Mouse (Mus musculus) kidney, adult 8-10 months (tissue): ENCODE measurements around the gene Hpn.

Experiments used
- DNase-seq, 2 experiments: peaks; one replicate each; pipeline ENCODE4 v3.0.0; 2022

The Hpn gene

GRCm38 (mm10) chr7:31052636-31053434, 62.3 kb downstream of the Hpn start:
- DNase-seq, result no peak

DNA sequence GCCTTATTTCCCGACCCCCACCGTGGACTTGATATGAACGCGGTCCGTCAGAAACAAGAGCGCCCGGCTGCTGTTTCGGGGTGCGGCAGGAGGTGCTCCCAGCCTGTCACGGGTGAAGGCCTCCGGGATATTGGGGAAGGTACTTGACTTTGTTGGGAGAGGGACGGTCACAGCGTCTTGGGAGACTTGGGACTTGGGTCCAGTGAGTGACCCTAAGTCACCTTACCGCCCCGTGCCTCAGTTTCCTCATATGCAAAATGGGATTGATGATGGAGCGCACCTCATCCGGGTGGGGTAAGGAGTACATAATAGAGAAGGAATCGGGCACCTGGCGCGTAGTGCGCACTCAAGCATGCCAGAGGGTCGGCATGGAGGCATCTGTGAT, 62.8 kb downstream of the Hpn start:
- DNase-seq, result no peak

- no peak for DNase-seq
Observed at GRCm38 (mm10) chr7:31051321-31052021, 63.6 kb downstream of the Hpn start, which contains the start of gene Fxyd7. Gene Fxyd7, minus strand, starts transcription at chr7:31051467.

DNA sequence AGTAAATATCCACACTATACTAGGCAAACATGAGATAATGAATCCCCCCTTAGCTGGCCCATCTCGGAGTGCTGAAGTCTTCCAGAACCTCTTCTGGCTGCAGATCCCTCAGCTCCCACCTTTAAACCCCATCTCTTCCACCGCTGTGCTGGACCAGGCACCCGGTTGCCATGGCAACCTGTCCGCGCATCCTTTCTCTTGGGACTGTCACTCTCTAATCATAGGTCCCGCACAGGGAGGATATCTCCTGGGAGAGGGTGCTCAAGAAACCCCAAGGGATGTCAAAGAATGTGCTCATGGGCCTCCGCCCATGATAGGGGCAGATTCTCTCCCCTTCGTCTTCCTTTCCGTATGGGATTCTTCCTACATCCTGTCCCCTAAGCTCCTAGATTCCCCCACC, 64.2 kb downstream of the Hpn start:
- no peak for DNase-seq

GRCm38 (mm10) chr7:31050487-31050886, 64.6 kb downstream of the Hpn start:
- DNase-seq, result no peak

- no peak for DNase-seq
Observed at GRCm38 (mm10) chr7:31049846-31050281, 65.2 kb downstream of the Hpn start.

DNA sequence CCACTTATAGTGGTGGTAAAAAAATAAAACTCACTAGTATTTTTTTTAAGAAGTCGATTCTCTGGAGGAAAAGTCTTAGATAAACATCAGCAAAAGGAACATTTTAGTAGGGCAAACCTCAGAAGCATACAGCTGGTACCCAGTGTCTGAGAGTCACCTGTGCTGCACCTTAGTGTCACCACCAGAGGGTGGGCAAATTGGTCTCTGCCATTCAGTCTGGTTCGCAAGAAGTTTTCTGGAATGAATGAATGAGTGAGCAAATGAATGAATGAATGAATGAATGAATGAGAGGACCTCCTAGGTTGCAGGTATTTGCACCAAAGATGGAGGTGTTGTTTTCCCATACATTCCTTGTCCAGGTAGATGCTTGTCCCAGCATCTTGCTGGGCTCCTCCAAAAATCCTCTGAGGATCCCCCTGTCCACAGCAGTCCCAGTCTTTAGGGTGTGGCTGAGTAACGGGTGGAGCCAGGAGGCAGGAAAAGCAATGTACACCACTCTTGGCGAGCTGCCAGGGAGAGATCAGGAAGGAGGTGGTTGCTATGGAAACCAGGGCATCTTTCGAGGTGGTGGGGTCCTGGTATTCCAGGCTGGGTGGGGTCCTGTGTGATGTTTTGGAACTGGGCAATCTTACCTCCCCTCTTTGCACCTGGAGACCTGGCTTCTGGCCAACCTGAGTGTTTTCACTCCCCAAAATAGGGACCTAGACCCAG, 65.8 kb downstream of the Hpn start:
- DNase-seq, result no peak
